Mouse (Mus musculus): ENCODE measurements around the gene Igdcc4. TPM values are rescaled to one million over a fixed set of nuclear protein-coding genes. Genes with fewer than 3 reads are reported as not detected.

Igdcc4 gene
- polyA plus RNA-seq (2015; fragmentation: Illumina TruSeq; extraction: RNeasy Lipid Tissue Mini Kit (QIAGEN cat#74804); ENCODE audit: insufficient read depth, low read depth, low replicate concordance) = 0.94 TPM

GRCm38 (mm10) chr9:65100991-65101685 is at the start of gene Igdcc4:
Gene Igdcc4 (plus strand): TSS chr9:65101486.

GRCm38 (mm10) chr9:65140936-65141305 is 39.6 kb downstream of the Igdcc4 start, which contains the start of gene Igdcc3:
Gene Igdcc3 (plus strand): TSS chr9:65141189.

Other genes with a start within 250 kb of the Igdcc4 start
- gene Slc24a1, start 149.9 kb upstream of the Igdcc4 start, polyA plus RNA-seq (2015; fragmentation: Illumina TruSeq; extraction: RNeasy Lipid Tissue Mini Kit (QIAGEN cat#74804); ENCODE audit: insufficient read depth, low read depth, low replicate concordance) = not detected
- gene Ints14, start 140.6 kb upstream of the Igdcc4 start, polyA plus RNA-seq (2015; fragmentation: Illumina TruSeq; extraction: RNeasy Lipid Tissue Mini Kit (QIAGEN cat#74804); ENCODE audit: insufficient read depth, low read depth, low replicate concordance) = 2.7 TPM
- gene Hacd3, start 79.8 kb upstream of the Igdcc4 start, polyA plus RNA-seq (2015; fragmentation: Illumina TruSeq; extraction: RNeasy Lipid Tissue Mini Kit (QIAGEN cat#74804); ENCODE audit: insufficient read depth, low read depth, low replicate concordance) = 10.8 TPM
- gene Dpp8, start 69.1 kb upstream of the Igdcc4 start, polyA plus RNA-seq (2015; fragmentation: Illumina TruSeq; extraction: RNeasy Lipid Tissue Mini Kit (QIAGEN cat#74804); ENCODE audit: insufficient read depth, low read depth, low replicate concordance) = 16.6 TPM
- not detected for gene Igdcc3, start 39.7 kb downstream of the Igdcc4 start, polyA plus RNA-seq (2015; fragmentation: Illumina TruSeq; extraction: RNeasy Lipid Tissue Mini Kit (QIAGEN cat#74804); ENCODE audit: insufficient read depth, low read depth, low replicate concordance)
- gene Parp16, start 93.9 kb downstream of the Igdcc4 start, polyA plus RNA-seq (2015; fragmentation: Illumina TruSeq; extraction: RNeasy Lipid Tissue Mini Kit (QIAGEN cat#74804); ENCODE audit: insufficient read depth, low read depth, low replicate concordance) = 10.2 TPM
- gene Cilp, start 163.7 kb downstream of the Igdcc4 start, polyA plus RNA-seq (2015; fragmentation: Illumina TruSeq; extraction: RNeasy Lipid Tissue Mini Kit (QIAGEN cat#74804); ENCODE audit: insufficient read depth, low read depth, low replicate concordance) = 5.6 TPM
- 8.9 TPM for gene Clpx, start 192.8 kb downstream of the Igdcc4 start, polyA plus RNA-seq (2015; fragmentation: Illumina TruSeq; extraction: RNeasy Lipid Tissue Mini Kit (QIAGEN cat#74804); ENCODE audit: insufficient read depth, low read depth, low replicate concordance)
- gene Pdcd7, start 244.6 kb downstream of the Igdcc4 start, polyA plus RNA-seq (2015; fragmentation: Illumina TruSeq; extraction: RNeasy Lipid Tissue Mini Kit (QIAGEN cat#74804); ENCODE audit: insufficient read depth, low read depth, low replicate concordance) = 3.5 TPM

Data from pancreas, adult 10 weeks (tissue).